Mouse (Mus musculus) spleen, adult 2 months (tissue): ENCODE results near the gene Dpysl5.
"Not testable (repeated sequence)": the region's sequence is repeated elsewhere in the genome, so short reads cannot be mapped to it uniquely, and the experiment has no call there.

Source experiments
- CTCF ChIP-seq: fragments of 200-500 bp; IDR thresholded peaks from 2 replicates; pipeline ENCODE4 v1.5.1; 2011; ENCODE audit warnings: mild to moderate bottlenecking, inconsistent platforms; ENCODE audit not compliant: insufficient read depth, insufficient read length, insufficient replicate concordance; ENCODE audit errors: extremely low read depth
- POLR2A ChIP-seq: fragments of 200-500 bp; IDR thresholded peaks from 2 replicates; pipeline ENCODE4 v1.6.1; 2011; ENCODE audit warnings: low read depth, low read length, inconsistent platforms

DNA sequence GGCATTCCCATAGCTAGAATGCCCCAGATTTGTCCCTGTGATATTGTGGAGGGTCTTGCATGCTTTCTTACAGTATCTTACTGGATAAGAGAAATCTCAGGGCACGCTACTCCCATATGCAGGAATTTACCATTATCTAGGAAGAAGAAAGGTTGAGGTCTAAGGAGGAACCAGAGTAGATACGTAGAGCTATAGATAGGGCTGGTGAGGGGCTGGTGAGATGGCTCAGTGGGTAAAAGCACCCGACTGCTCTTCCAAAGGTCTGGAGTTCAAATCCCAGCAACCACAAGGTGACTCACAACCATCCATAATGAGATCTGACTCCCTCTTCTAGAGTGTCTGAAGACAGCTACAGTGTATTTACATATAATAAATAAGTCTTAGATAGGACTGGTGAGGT, 33.3 kb upstream of the Dpysl5 start:
- not testable (repeated sequence) for TF ChIP-seq CTCF, POLR2A
